Mouse (Mus musculus) kidney, postnatal 25 days (tissue): ENCODE measurements around the gene Hectd4.
"Not testable (repeated sequence)": the region's sequence is repeated elsewhere in the genome, so short reads cannot be mapped to it uniquely, and the experiment has no call there.

Source experiments
- DNase-seq, 2 experiments: peaks; one replicate each; pipeline ENCODE4 v3.0.0; 2021; ENCODE audit warnings: mixed read lengths in 2 of 2

The Hectd4 gene

GRCm38 (mm10) chr5:121219980-121220731 is at the start of gene Hectd4:
Gene Hectd4 (plus strand): TSS chr5:121220219.
- peak; percentile 96 to 99 for DNase-seq

GRCm38 (mm10) chr5:121172835-121173234 is 47.2 kb upstream of the Hectd4 start:
- peak in 1 of 2 experiments; percentile 19 for DNase-seq

- no peak for DNase-seq
These were observed 40.8 kb upstream of the Hectd4 start for GRCm38 (mm10) chr5:121179077-121179857.

DNA sequence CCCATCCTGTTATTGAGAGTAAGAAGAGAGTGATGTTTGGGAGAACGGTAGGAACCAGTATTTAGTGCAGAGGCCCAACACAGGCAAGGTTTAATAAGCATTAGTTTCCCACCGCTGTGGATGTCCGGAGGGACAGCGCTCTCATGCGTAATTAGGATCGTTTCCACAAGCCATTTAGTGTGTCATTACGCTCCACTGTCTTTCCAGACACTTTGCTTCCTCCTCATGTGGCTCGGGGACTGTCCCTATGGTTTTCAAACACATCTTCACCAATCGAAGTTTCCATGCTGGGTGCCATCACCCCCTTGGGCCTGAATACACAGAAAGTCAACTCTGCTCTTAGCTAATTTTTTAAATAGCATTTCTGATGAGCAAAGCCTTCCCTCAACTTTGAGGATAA is 36.8 kb upstream of the Hectd4 start:
- DNase-seq, result no peak

GRCm38 (mm10) chr5:121184375-121184774 is 35.6 kb upstream of the Hectd4 start:
- DNase-seq, result no peak

- DNase-seq, result peak in 1 of 2 experiments; percentile 64
These were observed 35.0 kb upstream of the Hectd4 start for GRCm38 (mm10) chr5:121184945-121185551.

- DNase-seq, result peak in 1 of 2 experiments; percentile 45
These were observed 32.4 kb upstream of the Hectd4 start for GRCm38 (mm10) chr5:121187580-121188001.

GRCm38 (mm10) chr5:121188265-121188664 is 31.8 kb upstream of the Hectd4 start:
- DNase-seq, result no peak

DNA sequence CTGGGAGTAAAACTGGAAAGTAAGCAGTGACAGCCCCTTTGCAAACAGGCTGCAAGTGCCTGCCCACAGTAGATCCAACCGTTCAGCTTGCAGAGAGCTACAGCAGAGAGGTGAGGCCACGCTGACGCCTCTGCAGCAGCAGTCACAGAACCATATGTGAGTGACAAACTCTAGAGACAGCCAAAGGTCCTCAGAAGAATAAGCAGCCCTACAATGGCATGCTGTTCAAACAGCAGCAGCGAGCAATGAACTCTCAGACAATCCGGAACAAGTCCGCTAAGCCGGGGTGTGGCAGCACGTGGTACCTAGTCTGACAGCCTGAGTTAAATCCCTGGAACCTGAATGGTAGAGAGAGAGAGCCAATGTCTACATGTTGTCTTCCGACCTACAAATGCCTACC is 30.8 kb upstream of the Hectd4 start:
- DNase-seq, result no peak

DNA sequence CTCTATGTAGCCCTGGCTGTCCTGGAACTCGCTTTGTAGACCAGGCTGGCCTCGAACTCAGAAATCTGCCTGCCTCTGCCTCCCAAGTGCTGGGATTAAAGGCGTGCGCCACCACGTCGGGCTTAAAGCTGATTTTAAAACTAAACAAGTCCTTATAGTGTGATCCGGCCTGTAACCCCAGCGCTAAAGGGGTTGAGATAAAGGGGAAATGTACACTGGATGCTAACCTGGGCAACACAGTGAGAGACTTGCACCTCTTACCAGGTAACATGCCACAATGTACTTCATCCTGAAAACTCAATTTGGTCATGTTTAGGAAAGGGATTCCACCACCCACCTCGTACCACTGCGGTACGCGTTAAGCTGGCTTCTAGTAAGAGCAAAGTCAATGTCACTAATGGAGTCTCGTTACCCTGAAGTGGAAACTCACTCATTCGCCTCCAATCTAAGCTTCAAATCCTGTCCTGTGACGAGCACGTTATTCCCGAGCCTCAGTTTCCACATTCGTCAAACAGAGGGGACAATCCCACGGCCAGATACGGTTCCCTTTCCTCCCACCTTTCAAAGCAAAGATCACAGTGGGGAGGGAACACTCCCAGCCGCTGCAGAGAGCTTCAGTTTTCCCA is 29.7 kb upstream of the Hectd4 start:
- DNase-seq, result no peak

DNA sequence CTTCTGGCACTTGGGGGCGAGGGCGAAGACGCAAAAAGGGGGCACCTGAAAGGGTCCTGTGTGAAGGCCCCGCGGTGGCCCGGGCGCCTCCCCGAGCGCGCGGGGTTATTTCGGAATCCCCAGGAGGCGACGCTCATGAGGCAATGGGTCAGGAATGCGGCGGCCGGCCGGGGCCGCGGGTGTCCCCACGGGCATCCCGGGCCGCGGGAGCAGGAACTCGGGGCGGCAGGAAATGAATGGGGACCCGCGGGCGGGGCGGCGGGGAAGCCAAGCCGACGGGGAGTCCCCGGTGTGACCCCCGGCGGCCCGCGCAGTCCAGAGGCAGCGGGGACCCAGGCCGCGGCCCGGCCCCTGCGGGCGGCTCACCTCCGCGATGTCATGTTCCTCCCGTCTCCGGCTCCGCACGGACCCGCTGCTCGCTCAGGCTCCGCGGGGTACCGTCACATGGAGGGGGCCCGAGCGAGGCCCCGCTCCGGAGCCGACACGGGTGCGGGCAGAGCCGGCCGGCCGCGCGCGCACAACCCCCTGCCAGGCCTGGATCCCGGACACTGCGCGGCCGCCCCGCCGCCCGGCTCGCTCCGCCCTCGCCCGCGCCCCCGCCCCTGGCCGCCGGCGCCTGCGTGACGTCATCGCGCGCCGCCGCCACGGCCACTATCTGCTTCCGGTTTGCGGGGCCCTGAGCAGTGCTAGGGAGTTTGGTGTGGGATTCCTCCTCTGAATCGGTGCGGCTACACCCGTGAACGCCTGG is 29.0 kb upstream of the Hectd4 start, which contains the start of gene Ptpn11:
Gene Ptpn11 (minus strand): TSS at position 562 of the 748 bp plus-strand sequence.
- DNase-seq, result peak; percentile 84 to 92

DNA sequence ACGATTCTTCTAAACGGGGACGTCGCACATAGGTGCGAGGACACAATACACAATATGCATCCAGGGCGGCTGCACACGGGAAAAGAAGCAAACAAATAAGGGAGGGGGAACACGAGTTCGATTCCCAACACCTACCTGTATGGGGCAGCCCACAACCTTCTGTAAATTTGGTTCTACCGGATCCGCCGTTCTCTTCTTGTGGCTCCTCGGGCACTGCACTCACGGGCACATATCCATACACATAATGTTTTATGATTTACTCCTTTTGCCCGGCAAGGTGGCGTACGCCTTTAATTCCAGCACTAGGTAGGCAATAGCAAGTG is 28.5 kb upstream of the Hectd4 start:
- no peak for DNase-seq

DNA sequence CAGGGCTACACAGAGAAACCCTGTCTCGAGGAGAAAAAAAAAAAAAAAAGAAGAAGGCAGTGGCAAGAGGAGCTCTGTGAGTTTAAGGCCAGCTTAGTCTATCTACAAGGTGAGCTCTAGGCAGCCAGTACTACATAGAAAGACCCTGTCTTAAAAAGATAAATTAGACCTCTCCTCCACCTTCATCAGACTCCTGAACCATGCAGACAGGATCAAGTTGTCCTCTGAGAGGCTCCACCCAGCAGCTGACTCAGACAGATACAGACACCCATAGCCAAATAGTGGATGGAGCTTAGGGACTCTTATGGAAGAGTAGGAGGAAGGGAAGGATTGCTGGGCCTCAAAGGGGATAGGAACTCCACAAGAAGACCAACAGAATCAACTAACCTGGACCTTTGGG is 25.8 kb upstream of the Hectd4 start:
- DNase-seq, result no peak

GRCm38 (mm10) chr5:121196764-121197163 is 23.3 kb upstream of the Hectd4 start:
- DNase-seq, result no peak

DNA sequence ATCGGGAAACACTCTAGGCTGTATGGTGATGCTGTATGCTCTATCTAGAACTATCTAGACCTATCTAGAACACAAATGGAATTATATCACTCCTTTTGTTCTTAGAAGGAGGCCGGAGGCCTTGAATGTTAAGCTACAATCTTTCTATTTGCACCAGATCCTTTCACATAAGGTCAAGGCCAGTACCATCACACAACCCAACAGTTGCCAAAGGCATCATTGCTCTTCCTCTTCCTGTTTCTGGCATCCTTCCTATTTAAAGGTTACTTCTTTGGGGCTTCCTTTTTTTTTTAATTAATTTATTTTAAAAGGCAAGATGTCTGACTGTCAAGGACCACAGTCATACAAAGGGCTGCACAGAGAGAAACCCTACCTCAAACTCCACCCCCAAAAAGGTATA is 22.7 kb upstream of the Hectd4 start:
- DNase-seq, result no peak

DNA sequence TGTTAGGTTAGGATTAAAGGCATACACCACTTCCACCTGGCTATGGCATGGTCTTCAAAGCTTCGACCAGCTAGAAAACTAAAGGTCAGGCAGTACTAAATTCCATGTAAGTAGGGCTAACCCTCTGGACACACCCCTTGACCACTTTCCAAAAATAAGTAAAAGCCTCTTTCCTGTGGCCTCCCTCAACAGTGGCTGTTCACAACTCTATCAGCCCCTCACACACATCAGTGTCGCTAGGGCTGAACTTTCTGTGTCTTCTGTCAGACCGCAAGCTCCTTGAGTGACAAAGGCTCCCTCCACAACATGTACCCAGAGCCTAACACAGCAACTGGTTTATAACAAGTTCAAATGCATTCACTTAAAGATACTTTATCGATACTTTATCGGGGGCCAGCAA is 21.6 kb upstream of the Hectd4 start:
- DNase-seq, result no peak

GRCm38 (mm10) chr5:121201739-121202138 is 18.3 kb upstream of the Hectd4 start:
- peak in 1 of 2 experiments; percentile 56 for DNase-seq

- DNase-seq, result no peak
These were observed 17.6 kb upstream of the Hectd4 start for GRCm38 (mm10) chr5:121202467-121202866.

DNA sequence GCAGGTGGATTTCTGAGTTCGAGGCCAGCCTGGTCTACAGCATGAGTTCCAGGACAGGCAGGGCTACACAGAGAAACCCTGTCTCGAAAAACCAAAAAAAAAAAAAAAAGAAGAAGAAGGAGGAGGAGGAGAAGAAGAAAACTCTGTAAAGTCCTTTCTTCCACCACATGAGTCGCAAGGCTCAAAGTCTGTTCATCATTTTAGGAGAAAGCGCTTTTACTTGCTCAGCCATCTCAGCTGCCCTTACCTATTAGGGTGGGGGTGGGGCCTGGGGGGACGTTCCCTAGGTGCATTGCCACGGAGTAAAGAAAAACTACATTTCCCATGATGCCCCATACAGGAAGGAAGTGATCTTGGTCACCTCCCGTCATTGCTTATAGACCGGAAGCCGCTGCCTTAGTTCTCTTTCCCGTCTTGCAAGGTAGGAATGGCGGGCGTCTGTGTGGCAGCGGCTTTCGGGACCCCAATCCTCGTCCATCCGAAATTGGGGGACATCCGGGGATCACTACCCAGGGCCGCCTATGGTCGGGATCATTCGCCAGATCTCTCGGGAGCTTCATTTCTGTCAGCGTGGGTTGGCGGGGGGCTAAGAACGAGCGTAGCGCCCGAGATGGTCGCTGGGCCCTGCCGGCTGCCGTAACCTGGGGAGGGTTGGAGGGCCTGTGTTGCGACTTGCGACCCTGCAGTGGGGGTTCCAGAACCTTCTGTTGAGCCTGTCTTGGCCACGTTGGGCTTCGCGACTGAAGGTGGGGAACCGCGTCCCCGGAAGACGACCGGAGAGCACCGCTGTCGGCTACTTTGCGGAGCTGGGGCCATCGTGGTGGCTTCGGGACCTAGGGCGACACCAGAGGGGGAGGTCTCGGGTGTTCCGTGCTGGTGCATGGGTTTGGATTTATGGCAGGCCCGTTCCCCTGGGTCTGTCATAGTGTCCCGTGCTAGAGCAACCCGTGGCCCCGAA is 15.6 kb upstream of the Hectd4 start, which contains the start of gene Rpl6:
Gene Rpl6 (plus strand): TSS at position 350 of the 958 bp plus-strand sequence.
- peak; percentile 81 to 90 for DNase-seq

GRCm38 (mm10) chr5:121205537-121206130 is 14.4 kb upstream of the Hectd4 start:
- DNase-seq, result not testable (repeated sequence)

DNA sequence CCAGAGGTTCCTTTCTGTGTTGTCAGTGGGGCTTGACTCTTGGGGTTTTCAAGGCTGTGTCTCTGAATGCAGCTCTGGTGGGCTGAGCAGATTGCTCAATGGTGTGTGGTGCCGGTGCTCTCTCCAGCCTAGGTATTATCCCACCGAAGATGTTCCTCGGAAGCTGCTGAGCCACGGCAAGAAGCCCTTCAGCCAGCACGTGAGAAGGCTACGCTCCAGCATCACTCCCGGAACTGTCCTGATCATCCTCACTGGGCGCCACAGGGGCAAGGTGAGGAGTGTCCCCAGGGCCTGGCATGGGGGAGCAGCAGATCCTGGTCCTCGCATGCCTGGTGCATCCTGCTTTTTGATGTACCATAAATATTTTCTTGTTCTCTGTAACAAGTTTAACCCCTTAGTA is 13.5 kb upstream of the Hectd4 start:
- DNase-seq, result no peak
